Mouse (Mus musculus): ENCODE data around the gene Aldh6a1. TPM values are rescaled to one million over a fixed set of nuclear protein-coding genes. Genes with fewer than 3 reads are reported as not detected.

The Aldh6a1 gene
- 77.5 TPM for polyA plus RNA-seq (2014; fragmentation: Illumina TruSeq; extraction: RNeasy Lipid Tissue Mini Kit (QIAGEN cat#74804); ENCODE audit: low replicate concordance)

GRCm38 (mm10) chr12:84450718-84451646, at the start of gene Aldh6a1, which contains the start of gene Lin52:
Gene Aldh6a1, minus strand, starts transcription at chr12:84451004.
Gene Lin52, plus strand, starts transcription at chr12:84451422.

GRCm38 (mm10) chr12:84416834-84417604, 33.8 kb downstream of the Aldh6a1 start, which contains the start of gene Rnf113a2:
Gene Rnf113a2, plus strand, starts transcription at chr12:84417196.

GRCm38 (mm10) chr12:84408819-84409507, 41.8 kb downstream of the Aldh6a1 start, which contains the start of the genes Entpd5 and Bbof1:
Gene Entpd5, minus strand, starts transcription at chr12:84409029.
Gene Bbof1, plus strand, starts transcription at chr12:84409071.

Other genes with a start within 250 kb of the Aldh6a1 start
- 9.1 TPM for gene Elmsan1, start 232.1 kb downstream of the Aldh6a1 start, polyA plus RNA-seq (2014; fragmentation: Illumina TruSeq; extraction: RNeasy Lipid Tissue Mini Kit (QIAGEN cat#74804); ENCODE audit: low replicate concordance)
- 119 TPM for gene Ptgr2, start 165.8 kb downstream of the Aldh6a1 start, polyA plus RNA-seq (2014; fragmentation: Illumina TruSeq; extraction: RNeasy Lipid Tissue Mini Kit (QIAGEN cat#74804); ENCODE audit: low replicate concordance)
- gene Zfp410, start 134.2 kb downstream of the Aldh6a1 start, polyA plus RNA-seq (2014; fragmentation: Illumina TruSeq; extraction: RNeasy Lipid Tissue Mini Kit (QIAGEN cat#74804); ENCODE audit: low replicate concordance): 68.5 TPM
- 0.85 TPM for gene Coq6, start 89.3 kb downstream of the Aldh6a1 start, polyA plus RNA-seq (2014; fragmentation: Illumina TruSeq; extraction: RNeasy Lipid Tissue Mini Kit (QIAGEN cat#74804); ENCODE audit: low replicate concordance)
- gene Fam161b, start 89.2 kb downstream of the Aldh6a1 start, polyA plus RNA-seq (2014; fragmentation: Illumina TruSeq; extraction: RNeasy Lipid Tissue Mini Kit (QIAGEN cat#74804); ENCODE audit: low replicate concordance): 5.0 TPM
- gene Entpd5, start 42.0 kb downstream of the Aldh6a1 start, polyA plus RNA-seq (2014; fragmentation: Illumina TruSeq; extraction: RNeasy Lipid Tissue Mini Kit (QIAGEN cat#74804); ENCODE audit: low replicate concordance): 222 TPM
- gene Bbof1, start 41.9 kb downstream of the Aldh6a1 start, polyA plus RNA-seq (2014; fragmentation: Illumina TruSeq; extraction: RNeasy Lipid Tissue Mini Kit (QIAGEN cat#74804); ENCODE audit: low replicate concordance): 2.3 TPM
- gene Rnf113a2, start 33.8 kb downstream of the Aldh6a1 start, polyA plus RNA-seq (2014; fragmentation: Illumina TruSeq; extraction: RNeasy Lipid Tissue Mini Kit (QIAGEN cat#74804); ENCODE audit: low replicate concordance): 5.7 TPM
- 13.1 TPM for gene Lin52, start 418 bp upstream of the Aldh6a1 start, polyA plus RNA-seq (2014; fragmentation: Illumina TruSeq; extraction: RNeasy Lipid Tissue Mini Kit (QIAGEN cat#74804); ENCODE audit: low replicate concordance)
- not detected for gene Vsx2, start 118.8 kb upstream of the Aldh6a1 start, polyA plus RNA-seq (2014; fragmentation: Illumina TruSeq; extraction: RNeasy Lipid Tissue Mini Kit (QIAGEN cat#74804); ENCODE audit: low replicate concordance)
- gene Abcd4, start 166.4 kb upstream of the Aldh6a1 start, polyA plus RNA-seq (2014; fragmentation: Illumina TruSeq; extraction: RNeasy Lipid Tissue Mini Kit (QIAGEN cat#74804); ENCODE audit: low replicate concordance): 2.6 TPM
- gene Vrtn, start 190.0 kb upstream of the Aldh6a1 start, polyA plus RNA-seq (2014; fragmentation: Illumina TruSeq; extraction: RNeasy Lipid Tissue Mini Kit (QIAGEN cat#74804); ENCODE audit: low replicate concordance): not detected
- not detected for gene Syndig1l, start 247.8 kb upstream of the Aldh6a1 start, polyA plus RNA-seq (2014; fragmentation: Illumina TruSeq; extraction: RNeasy Lipid Tissue Mini Kit (QIAGEN cat#74804); ENCODE audit: low replicate concordance)